ENCODE assay signal across 16 mouse cellular contexts in the genomic region with DNA sequence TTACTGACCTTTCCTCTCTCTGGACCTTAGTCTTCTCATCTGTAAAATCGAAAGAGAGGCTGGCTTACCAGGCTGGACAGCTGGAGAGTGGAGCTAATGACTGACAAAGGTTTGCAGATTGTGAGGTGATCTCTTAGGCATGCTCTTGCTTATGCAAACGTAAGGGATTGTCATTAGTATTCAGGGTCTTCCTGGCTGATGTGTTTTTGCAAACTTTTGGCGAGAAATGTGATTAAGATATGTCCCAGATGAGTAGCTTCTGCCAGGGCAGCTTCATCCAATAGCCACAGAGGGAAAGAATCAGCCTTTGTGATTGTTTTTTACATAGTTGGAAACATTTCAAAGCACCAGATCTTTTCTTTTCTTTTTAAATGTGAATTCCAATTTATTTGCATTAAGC.
"Had no signal": no experiment of that assay in that cellular context is flagged by ENCODE, and none has a peak within 500 bp of the region (broad histone marks: within the 10 kb centered on the region; RNA-seq: fewer than 3 reads in every experiment).

No protein-coding gene starts in this region.

- H3K4me3 ChIP-seq: limb, embryonic 13.5 days; liver, embryonic 13.5 days; midbrain, embryonic 12.5 days; myocyte; neural tube, embryonic 13.5 days; stomach, embryonic 15.5 days had no signal

- H3K4me1 ChIP-seq: liver, embryonic 13.5 days; neural tube, embryonic 13.5 days; stomach, embryonic 15.5 days had no signal

- H3K4me2 ChIP-seq: limb, embryonic 13.5 days; liver, embryonic 13.5 days; midbrain, embryonic 12.5 days; neural tube, embryonic 13.5 days; stomach, embryonic 15.5 days had no signal

- H3K27me3 ChIP-seq: limb, embryonic 13.5 days; liver, embryonic 13.5 days; midbrain, embryonic 12.5 days; neural tube, embryonic 13.5 days; stomach, embryonic 15.5 days had no signal

- H3K9me3 ChIP-seq: limb, embryonic 13.5 days; liver, embryonic 13.5 days; midbrain, embryonic 12.5 days; neural tube, embryonic 13.5 days; stomach, embryonic 15.5 days had no signal

- DNase-seq: kidney, adult 18-20 months; kidney, adult 9 months; kidney, postnatal 14 days; kidney, postnatal 4 days; left cerebral cortex, postnatal 4 days; liver, embryonic 13.5 days; lung, adult 2 months; lung, postnatal 14 days; thymus, postnatal 25 days had no signal

- ATAC-seq: intestine, embryonic 16.5 days had no signal

- H3K36me3 ChIP-seq: limb, embryonic 13.5 days; liver, embryonic 13.5 days; midbrain, embryonic 12.5 days; neural tube, embryonic 13.5 days; stomach, embryonic 15.5 days had no signal

- H3K27ac ChIP-seq: limb, embryonic 13.5 days; liver, embryonic 13.5 days; macrophage; midbrain, embryonic 12.5 days; neural tube, embryonic 13.5 days; stomach, embryonic 15.5 days had no signal

- H3K9ac ChIP-seq: limb, embryonic 13.5 days; liver, embryonic 13.5 days; midbrain, embryonic 12.5 days; neural tube, embryonic 13.5 days; stomach, embryonic 15.5 days had no signal
